Comparison of ENCODE assay signal across 16 mouse cellular contexts in genomic region chr4:62322684-62323083, GRCm38 (mm10). TPM values are rescaled to one million over a fixed set of nuclear protein-coding genes. Genes with fewer than 3 reads are reported as not detected.
DNase-seq lines count a peak whose midpoint lies in the region; ATAC-seq and TF ChIP-seq lines count a peak whose summit lies in the region.
"Had no signal": no experiment of that assay in that cellular context is flagged by ENCODE, and none has a peak within 500 bp of the region (broad histone marks: within the 10 kb centered on the region; RNA-seq: fewer than 3 reads in every experiment).

No protein-coding gene starts in this region.

- peaks cover 95% of the 10 kb centered on the region for H3K36me3 ChIP-seq in liver, embryonic 15.5 days (replicated peaks)
- H3K36me3 ChIP-seq in liver, embryonic 11.5 days (ENCODE audit: control insufficient read depth, insufficient read depth, low read length), result peaks cover 35% of the 10 kb centered on the region
- H3K36me3 ChIP-seq in CH12.LX (replicated peaks in 1 of 2; ENCODE audit: control insufficient read depth in 1 of 2, insufficient read depth in 1 of 2, low read length in 1 of 2), result peaks cover 56 to 97% of the 10 kb centered on the region in 2 experiments
- peaks cover 69% of the 10 kb centered on the region for H3K36me3 ChIP-seq in hindbrain, embryonic 12.5 days

- dilution Hi-C loops in CH12.LX (cut with MboI; ENCODE audit: extremely low pct_ligation_motif_present, extremely low pct_unique_long_range_greater_than_20kb, low sequenced_read_pairs), result no loop called here

- no peaks in the 10 kb centered on the region for H3K4me1 ChIP-seq in liver, embryonic 15.5 days (replicated peaks)
- H3K4me1 ChIP-seq in liver, embryonic 11.5 days (replicated peaks; ENCODE audit: control insufficient read depth, insufficient read depth, low read length), result no peaks in the 10 kb centered on the region
- H3K4me1 ChIP-seq in CH12.LX (ENCODE audit: control insufficient read depth in 1 of 2, insufficient read depth in 2 of 2), result peaks cover 9 to 22% of the 10 kb centered on the region in 2 experiments
- H3K4me1 ChIP-seq in hindbrain, embryonic 12.5 days, result no peaks in the 10 kb centered on the region
- H3K4me1 ChIP-seq: neural tube, embryonic 12.5 days had no signal

- no peaks in the 10 kb centered on the region for H3K9me3 ChIP-seq in liver, embryonic 15.5 days (replicated peaks)
- no peaks in the 10 kb centered on the region for H3K9me3 ChIP-seq in liver, embryonic 11.5 days (ENCODE audit: control insufficient read depth, low read length)
- H3K9me3 ChIP-seq in CH12.LX (replicated peaks; ENCODE audit: low read length), result no peaks in the 10 kb centered on the region
- H3K9me3 ChIP-seq in hindbrain, embryonic 12.5 days (replicated peaks), result no peaks in the 10 kb centered on the region
- H3K9me3 ChIP-seq: neural tube, embryonic 12.5 days had no signal

- no peak for TF ChIP-seq CTCF in CH12.LX (conservative IDR thresholded peaks at IDR 0.05 in 1 of 2, IDR thresholded peaks at IDR 0.05 in 1 of 2; ENCODE audit: low read depth in 2 of 2, low read length in 2 of 2)

- no peak for TF ChIP-seq POLR2A in CH12.LX (IDR thresholded peaks at IDR 0.05; ENCODE audit: low read depth, low read length)

- H3K4me2 ChIP-seq in liver, embryonic 15.5 days, result no peak overlapping the region
- H3K4me2 ChIP-seq in liver, embryonic 11.5 days, result no peak overlapping the region
- H3K4me2 ChIP-seq in CH12.LX (ENCODE audit: insufficient read depth, low read depth, poor library complexity, severe bottlenecking), result no peak overlapping the region
- no peak overlapping the region for H3K4me2 ChIP-seq in hindbrain, embryonic 12.5 days (replicated peaks)
- H3K4me2 ChIP-seq: neural tube, embryonic 12.5 days had no signal

- no peak for TF ChIP-seq RAD21 in CH12.LX (IDR thresholded peaks at IDR 0.05; ENCODE audit: low read depth, low read length)

- in situ Hi-C loops in CH12.LX (cut with MboI; ENCODE audit: low pct_ligation_motif_present, low pct_unique_long_range_greater_than_20kb, low sequenced_read_pairs), result no loop called here

- H3K4me3 ChIP-seq in liver, embryonic 15.5 days (replicated peaks), result no peak overlapping the region
- no peak overlapping the region for H3K4me3 ChIP-seq in liver, embryonic 11.5 days (ENCODE audit: low read depth, low read length)
- H3K4me3 ChIP-seq in CH12.LX (replicated peaks in 1 of 3; ENCODE audit: low read depth in 2 of 3, low read length in 2 of 3, poor library complexity in 1 of 3), result no peak overlapping the region
- H3K4me3 ChIP-seq in hindbrain, embryonic 12.5 days, result no peak overlapping the region
- H3K4me3 ChIP-seq: heart, adult 2 months; layer of hippocampus, adult 2 months; neural tube, embryonic 12.5 days had no signal

- H3K27ac ChIP-seq in liver, embryonic 15.5 days (replicated peaks), result no peak overlapping the region
- H3K27ac ChIP-seq in liver, embryonic 11.5 days (ENCODE audit: low read depth, low read length), result no peak overlapping the region
- H3K27ac ChIP-seq in CH12.LX (ENCODE audit: insufficient read depth, low read depth), result no peak overlapping the region
- H3K27ac ChIP-seq in hindbrain, embryonic 12.5 days, result no peak overlapping the region
- H3K27ac ChIP-seq: heart, adult 2 months; hindbrain, postnatal 0 days; layer of hippocampus, adult 2 months; neural tube, embryonic 12.5 days had no signal

- DNase-seq in liver, embryonic 11.5 days (ENCODE audit: low spot score), result no peak
- peak; percentile 54 for DNase-seq in CH12.LX (ENCODE audit: extremely low read depth)
- DNase-seq in brain, adult 2 months (ENCODE audit: low read depth, low spot score), result peak; percentile 26
- no peak for DNase-seq in Muller cell, postnatal 12 days (ENCODE audit: inconsistent ontology term)
- DNase-seq in frontal cortex, postnatal 14 days (ENCODE audit: low spot score in 2 of 2), result no peak
- DNase-seq: cerebellum, adult 9-10 months; thymus, postnatal 25 days had no signal

- peak; percentile 37; the same call in 1 of the 2 replicates for ATAC-seq in liver, embryonic 15.5 days (ENCODE audit: insufficient read depth)
- ATAC-seq in liver, embryonic 11.5 days (replicated peaks; ENCODE audit: low FRiP score), result no peak; the same call in 1 of the 2 replicates
- ATAC-seq in megakaryocyte progenitor cell, adult 5-6 weeks (replicated peaks; ENCODE audit: poor library complexity), result peak; percentile 99
- no peak for ATAC-seq in hindbrain, embryonic 12.5 days (ENCODE audit: low FRiP score)
- ATAC-seq: forebrain, embryonic 14.5 days; hindbrain, postnatal 0 days; midbrain, embryonic 16.5 days had no signal

- TF ChIP-seq EP300 in CH12.LX (IDR thresholded peaks at IDR 0.05; ENCODE audit: low read length), result peak; percentile 83

- H3K27me3 ChIP-seq in liver, embryonic 15.5 days, result no peaks in the 10 kb centered on the region
- no peaks in the 10 kb centered on the region for H3K27me3 ChIP-seq in liver, embryonic 11.5 days (replicated peaks; ENCODE audit: control insufficient read depth, insufficient read depth, low read length)
- H3K27me3 ChIP-seq in CH12.LX (replicated peaks), result no peaks in the 10 kb centered on the region
- H3K27me3 ChIP-seq in hindbrain, embryonic 12.5 days, result no peaks in the 10 kb centered on the region
- H3K27me3 ChIP-seq: neural tube, embryonic 12.5 days had no signal

- H3K9ac ChIP-seq in liver, embryonic 15.5 days, result no peak overlapping the region
- H3K9ac ChIP-seq in liver, embryonic 11.5 days (ENCODE audit: low read depth, low read length), result no peak overlapping the region
- H3K9ac ChIP-seq in CH12.LX (ENCODE audit: insufficient read depth, low read depth), result no peak overlapping the region
- H3K9ac ChIP-seq in hindbrain, embryonic 12.5 days, result no peak overlapping the region
- H3K9ac ChIP-seq: neural tube, embryonic 12.5 days had no signal

- WGBS in liver, embryonic 15.5 days (ENCODE audit: insufficient replicate concordance), result 35% methylated on average over 3 of the region's 3 CpGs
- 56% methylated on average over 3 of the region's 3 CpGs for WGBS in liver, embryonic 11.5 days
- WGBS in hindbrain, embryonic 12.5 days, result 97% methylated on average over 3 of the region's 3 CpGs

- no peaks in the 10 kb centered on the region for H3K79me2 ChIP-seq in CH12.LX (replicated peaks; ENCODE audit: control insufficient read depth, extremely low read depth, insufficient read depth, poor library complexity, severe bottlenecking)

TF ChIP-seq in CH12.LX, 34 proteins besides CTCF, POLR2A, EP300 and RAD21:
- TF ChIP-seq IRF4 (IDR thresholded peaks at IDR 0.05; ENCODE audit: low read depth, low read length) (peak; percentile 84), ELF1 (IDR thresholded peaks at IDR 0.05; ENCODE audit: low read depth, low read length) (0 out of 2 replicates have a peak, but pooled peaks have one; percentile 33), MEF2A (IDR thresholded peaks at IDR 0.05; ENCODE audit: borderline replicate concordance, low read depth, low read length) (no peak)

RNA-seq across cellular contexts. Expression of gene Fkbp15, which starts 37.7 kb away (rescaled TPM):
- 14.1 and 15.6 TPM in 2 replicates for polyA plus RNA-seq in liver, embryonic 15.5 days (2015; fragmentation: Nextera tagmentation; extraction: Ambion mirVana)
- polyA plus RNA-seq in liver, embryonic 11.5 days (2014; fragmentation: Nextera tagmentation; extraction: Ambion mirVana), result 26.9 and 29.9 TPM in 2 replicates
- total RNA-seq in CH12.LX (2012; rRNA removed) (30.4 and 30.8 TPM in 2 replicates), CH12.LX (2014; rRNA removed) (24.0 and 25.9 TPM in 2 replicates)
- 32.9 and 35.1 TPM in 2 replicates for polyA plus RNA-seq in CH12.LX (2012; ENCODE audit: insufficient read length, low read depth)
- 22.1 and 24.8 TPM in 2 replicates for total RNA-seq in megakaryocyte progenitor cell, adult 5-6 weeks (2015)
- 41.4 and 49.9 TPM in 2 replicates for total RNA-seq in megakaryocyte progenitor cell, adult 5-6 weeks (2017)
- 25.9 and 26.4 TPM in 2 replicates for polyA plus RNA-seq in hindbrain, embryonic 12.5 days (2016; fragmentation: Nextera tagmentation; extraction: Ambion mirVana)

RNA-seq across cellular contexts. Expression of gene Slc31a1, which starts 37.8 kb away (rescaled TPM):
- polyA plus RNA-seq in liver, embryonic 15.5 days (2015; fragmentation: Nextera tagmentation; extraction: Ambion mirVana), result 51.4 and 57.0 TPM in 2 replicates
- polyA plus RNA-seq in liver, embryonic 11.5 days (2014; fragmentation: Nextera tagmentation; extraction: Ambion mirVana), result 48.6 and 56.8 TPM in 2 replicates
- 14.0 and 16.5 TPM in 2 replicates for total RNA-seq in CH12.LX (2012; rRNA removed)
- 18.1 and 19.7 TPM in 2 replicates for total RNA-seq in CH12.LX (2014; rRNA removed)
- 30.3 and 32.5 TPM in 2 replicates for polyA plus RNA-seq in CH12.LX (2012; ENCODE audit: insufficient read length, low read depth)
- 19.3 and 22.3 TPM in 2 replicates for total RNA-seq in megakaryocyte progenitor cell, adult 5-6 weeks (2015)
- total RNA-seq in megakaryocyte progenitor cell, adult 5-6 weeks (2017), result 18.4 and 18.9 TPM in 2 replicates
- polyA plus RNA-seq in hindbrain, embryonic 12.5 days (2016; fragmentation: Nextera tagmentation; extraction: Ambion mirVana), result 45.2 and 48.5 TPM in 2 replicates

Comparison
In these comparisons a context has a peak if more than half of its experiments do, and no peak if none do; other contexts are left out.
1. ATAC-seq: peak in liver, embryonic 15.5 days (single experiment) and megakaryocyte progenitor cell, adult 5-6 weeks (single experiment); none in liver, embryonic 11.5 days (single experiment) and hindbrain, embryonic 12.5 days (single experiment).
2. DNase-seq: peak in CH12.LX (single experiment) and brain, adult 2 months (single experiment); none in liver, embryonic 11.5 days (single experiment), Muller cell, postnatal 12 days (single experiment) and frontal cortex, postnatal 14 days (0 of 2).